Mouse (Mus musculus): Measurements from ENCODE around the gene Gnb2. TPM values are rescaled to one million over a fixed set of nuclear protein-coding genes. Genes with fewer than 3 reads are reported as not detected.
A peak's percentile ranks its signal among the peaks of the same experiment; 100 is the strongest.

The Gnb2 gene
- polyA plus RNA-seq, 1 experiment from 2014 or later, result 400 TPM

GRCm38 (mm10) chr5:137534762-137535161 is 1.5 kb upstream of the Gnb2 start:
- no peaks in the 10 kb centered on the region for H3K9me3 ChIP-seq (replicated peaks)
- DNase-seq (ENCODE audit: low spot score), result no peak
- H3K4me1 ChIP-seq, result peaks cover 33% of the 10 kb centered on the region
- WGBS, result 97% methylated on average over 3 of the region's 3 CpGs
- no peak overlapping the region for H3K27ac ChIP-seq (replicated peaks)
- no peak overlapping the region for H3K4me3 ChIP-seq
- no peaks in the 10 kb centered on the region for H3K27me3 ChIP-seq (ENCODE audit: low read depth, poor library complexity, severe bottlenecking)
- peaks cover 9% of the 10 kb centered on the region for H3K36me3 ChIP-seq

GRCm38 (mm10) chr5:137532808-137533116 is 548 bp downstream of the Gnb2 start:
- no peak for DNase-seq (ENCODE audit: low spot score)
- Histone ChIP-seq H3K4me3 (peak overlapping the region; percentile 95), H3K36me3 (peaks cover 29% of the 10 kb centered on the region), H3K27me3 (ENCODE audit: low read depth, poor library complexity, severe bottlenecking) (no peaks in the 10 kb centered on the region), H3K27ac (replicated peaks) (peak overlapping the region; percentile 99), H3K9me3 (replicated peaks) (no peaks in the 10 kb centered on the region), H3K4me1 (peaks cover 50% of the 10 kb centered on the region)
- WGBS, result 0% methylated on average over 10 of the region's 12 CpGs

GRCm38 (mm10) chr5:137532131-137532807 is 1.0 kb downstream of the Gnb2 start:
- under 1% methylated on average over 19 of the region's 19 CpGs for whole genome bisulfite sequencing
- peak; percentile 60 for DNase-seq (ENCODE audit: low spot score)
- Histone ChIP-seq H3K4me3 (peak overlapping the region; percentile 95), H3K9me3 (replicated peaks) (no peaks in the 10 kb centered on the region), H3K36me3 (peaks cover 34% of the 10 kb centered on the region), H3K4me1 (peaks cover 52% of the 10 kb centered on the region), H3K27ac (replicated peaks) (peak overlapping the region; percentile 99), H3K27me3 (ENCODE audit: low read depth, poor library complexity, severe bottlenecking) (no peaks in the 10 kb centered on the region)

GRCm38 (mm10) chr5:137531414-137532130 is 1.7 kb downstream of the Gnb2 start:
- H3K27ac ChIP-seq (replicated peaks), result peak overlapping the region; percentile 99
- 0% methylated on average over 51 of the region's 51 CpGs for WGBS
- H3K4me3 ChIP-seq, result peak overlapping the region; percentile 95
- H3K27me3 ChIP-seq (ENCODE audit: low read depth, poor library complexity, severe bottlenecking), result no peaks in the 10 kb centered on the region
- H3K9me3 ChIP-seq (replicated peaks), result no peaks in the 10 kb centered on the region
- peak; percentile 94 for DNase-seq (ENCODE audit: low spot score)
- H3K36me3 ChIP-seq, result peaks cover 41% of the 10 kb centered on the region
- H3K4me1 ChIP-seq, result peaks cover 59% of the 10 kb centered on the region

- Histone ChIP-seq H3K4me1 (peaks cover 65% of the 10 kb centered on the region), H3K27me3 (ENCODE audit: low read depth, poor library complexity, severe bottlenecking) (no peaks in the 10 kb centered on the region), H3K27ac (replicated peaks) (peak overlapping the region; percentile 99), H3K4me3 (peak overlapping the region; percentile 95), H3K9me3 (replicated peaks) (no peaks in the 10 kb centered on the region), H3K36me3 (peaks cover 49% of the 10 kb centered on the region)
- 1% methylated on average over 45 of the region's 46 CpGs for WGBS
- DNase-seq (ENCODE audit: low spot score), result peak; percentile 76
Measured at GRCm38 (mm10) chr5:137530588-137531413, 2.5 kb downstream of the Gnb2 start.

- 78% methylated on average over 8 of the region's 8 CpGs for WGBS
- Histone ChIP-seq H3K9me3 (replicated peaks) (no peaks in the 10 kb centered on the region), H3K4me1 (peaks cover 71% of the 10 kb centered on the region), H3K27ac (replicated peaks) (peak overlapping the region; percentile 99), H3K36me3 (peaks cover 56% of the 10 kb centered on the region), H3K4me3 (peak overlapping the region; percentile 95), H3K27me3 (ENCODE audit: low read depth, poor library complexity, severe bottlenecking) (no peaks in the 10 kb centered on the region)
- no peak for DNase-seq (ENCODE audit: low spot score)
Measured at GRCm38 (mm10) chr5:137530075-137530474, 3.2 kb downstream of the Gnb2 start.

GRCm38 (mm10) chr5:137529221-137529995 is 3.9 kb downstream of the Gnb2 start:
- DNase-seq (ENCODE audit: low spot score), result peak; percentile 19
- Histone ChIP-seq H3K4me1 (peaks cover 74% of the 10 kb centered on the region), H3K9me3 (replicated peaks) (no peaks in the 10 kb centered on the region), H3K36me3 (peaks cover 62% of the 10 kb centered on the region), H3K27ac (replicated peaks) (peak overlapping the region; percentile 99), H3K27me3 (ENCODE audit: low read depth, poor library complexity, severe bottlenecking) (no peaks in the 10 kb centered on the region), H3K4me3 (peak overlapping the region; percentile 95)
- 71% methylated on average over 15 of the region's 15 CpGs for WGBS

GRCm38 (mm10) chr5:137528247-137528968 is 4.9 kb downstream of the Gnb2 start:
- H3K4me3 ChIP-seq, result peak overlapping the region; percentile 95
- peaks cover 72% of the 10 kb centered on the region for H3K36me3 ChIP-seq
- 87% methylated on average over 22 of the region's 22 CpGs for WGBS
- peaks cover 76% of the 10 kb centered on the region for H3K4me1 ChIP-seq
- 0 out of 2 replicates have a peak overlapping the region, but pooled peaks have one; percentile 23 for H3K27ac ChIP-seq (replicated peaks)
- DNase-seq (ENCODE audit: low spot score), result no peak
- H3K27me3 ChIP-seq (ENCODE audit: low read depth, poor library complexity, severe bottlenecking), result no peaks in the 10 kb centered on the region
- no peaks in the 10 kb centered on the region for H3K9me3 ChIP-seq (replicated peaks)

GRCm38 (mm10) chr5:137527413-137527812 is 5.9 kb downstream of the Gnb2 start:
- H3K27me3 ChIP-seq (ENCODE audit: low read depth, poor library complexity, severe bottlenecking), result no peaks in the 10 kb centered on the region
- peaks cover 82% of the 10 kb centered on the region for H3K36me3 ChIP-seq
- 56% methylated on average over 1 of the region's 1 CpGs for WGBS
- H3K9me3 ChIP-seq (replicated peaks), result no peaks in the 10 kb centered on the region
- no peak overlapping the region for H3K4me3 ChIP-seq
- H3K4me1 ChIP-seq, result peaks cover 78% of the 10 kb centered on the region
- peak overlapping the region; percentile 57; the same call in 1 of the 2 replicates for H3K27ac ChIP-seq (replicated peaks)
- no peak for DNase-seq (ENCODE audit: low spot score)

GRCm38 (mm10) chr5:137526192-137526936 is 6.9 kb downstream of the Gnb2 start:
- H3K27ac ChIP-seq (replicated peaks), result peak overlapping the region; percentile 52; the same call in 1 of the 2 replicates
- H3K36me3 ChIP-seq, result peaks cover 93% of the 10 kb centered on the region
- no peak for DNase-seq (ENCODE audit: low spot score)

GRCm38 (mm10) chr5:137525511-137525910 is 7.8 kb downstream of the Gnb2 start:
- DNase-seq (ENCODE audit: low spot score), result no peak
- WGBS, result 84% methylated on average over 16 of the region's 16 CpGs
- H3K4me1 ChIP-seq, result peaks cover 64% of the 10 kb centered on the region
- H3K36me3 ChIP-seq, result peaks cover 99% of the 10 kb centered on the region
- peak overlapping the region; percentile 14; the same call in 1 of the 2 replicates for H3K4me3 ChIP-seq
- no peaks in the 10 kb centered on the region for H3K27me3 ChIP-seq (ENCODE audit: low read depth, poor library complexity, severe bottlenecking)
- 0 out of 2 replicates have a peak overlapping the region, but pooled peaks have one; percentile 34 for H3K27ac ChIP-seq (replicated peaks)
- H3K9me3 ChIP-seq (replicated peaks), result no peaks in the 10 kb centered on the region

More at GRCm38 (mm10) chr5:137526192-137526936, 6.9 kb downstream of the Gnb2 start:
- peaks cover 73% of the 10 kb centered on the region for H3K4me1 ChIP-seq
- no peaks in the 10 kb centered on the region for H3K27me3 ChIP-seq (ENCODE audit: low read depth, poor library complexity, severe bottlenecking)
- peak overlapping the region; percentile 29 for H3K4me3 ChIP-seq
- WGBS, result 55% methylated on average over 16 of the region's 16 CpGs
- H3K9me3 ChIP-seq (replicated peaks), result no peaks in the 10 kb centered on the region

Measured in midbrain, embryonic 10.5 days (tissue).